Mouse (Mus musculus): ENCODE results near the gene Gm10638.

Gm10638 gene

DNA sequence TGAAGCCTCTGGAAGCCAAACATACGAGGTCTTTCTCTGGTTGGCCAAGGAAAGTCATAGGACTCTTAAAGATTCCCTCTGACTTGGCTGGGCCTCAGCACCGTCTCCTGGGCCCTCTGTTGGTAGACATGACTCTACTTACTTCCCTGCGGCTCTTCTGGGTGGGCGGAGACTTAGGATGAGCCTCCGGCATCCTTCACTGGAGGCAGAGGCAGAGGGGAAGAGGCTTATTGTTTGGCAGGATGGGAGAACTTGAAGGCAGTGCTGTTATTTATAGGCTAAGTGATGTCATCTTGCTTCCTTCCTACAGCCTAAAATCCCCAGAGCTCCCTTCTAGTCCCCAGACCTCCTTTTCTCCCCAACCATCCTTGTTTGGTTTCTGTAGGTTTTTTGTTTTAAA lies 41.0 kb downstream of the Gm10638 start:
- no peak for DNase-seq (ENCODE audit: low spot score in 2 of 2)

DNA sequence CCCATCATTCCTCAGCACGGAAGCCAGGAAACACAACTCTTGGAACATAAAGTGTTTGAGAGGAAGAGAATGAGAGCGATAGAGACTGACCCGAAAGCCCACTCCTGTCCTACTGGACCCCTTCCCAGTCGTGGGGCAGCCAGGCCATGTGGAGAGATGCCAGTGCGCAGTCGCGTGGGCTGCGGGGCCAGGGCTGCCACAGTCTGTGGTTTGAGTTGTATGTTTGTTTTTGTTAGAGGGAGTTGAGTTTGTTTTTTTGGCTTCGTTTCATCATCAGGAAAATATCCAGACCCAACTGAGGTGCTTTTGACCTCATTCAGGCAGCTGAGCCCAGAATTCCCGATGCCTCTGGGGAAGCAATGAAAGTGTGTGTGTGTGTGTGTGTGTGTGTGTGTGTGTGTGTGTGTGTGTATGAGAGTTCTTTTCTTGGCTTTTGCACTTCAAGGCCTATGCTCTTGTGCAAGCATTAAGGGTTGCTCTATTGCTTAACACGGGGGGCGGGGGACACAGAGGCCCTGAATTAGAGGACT lies 42.5 kb downstream of the Gm10638 start:
- no peak for DNase-seq (ENCODE audit: low spot score in 2 of 2)

DNA sequence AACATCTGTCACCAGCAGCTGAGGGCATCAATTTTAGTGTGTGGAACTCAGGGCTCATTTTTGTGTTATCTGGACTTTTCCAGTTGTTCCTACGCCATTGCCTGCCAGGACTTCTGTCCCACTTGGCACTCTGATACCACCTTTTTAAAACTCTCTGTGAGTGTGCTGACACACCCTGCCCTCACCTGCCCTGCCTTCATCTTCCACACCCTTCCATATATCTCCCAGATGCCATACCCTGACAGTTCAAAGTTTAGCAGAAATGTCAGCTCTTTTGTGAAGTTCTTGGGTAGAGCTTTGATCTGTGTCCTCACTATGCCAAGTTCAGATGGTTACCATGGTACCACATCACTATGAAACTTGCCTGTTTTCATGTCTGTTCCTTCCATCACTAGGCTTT lies 44.1 kb downstream of the Gm10638 start:
- no peak for DNase-seq (ENCODE audit: low spot score in 2 of 2)

DNA sequence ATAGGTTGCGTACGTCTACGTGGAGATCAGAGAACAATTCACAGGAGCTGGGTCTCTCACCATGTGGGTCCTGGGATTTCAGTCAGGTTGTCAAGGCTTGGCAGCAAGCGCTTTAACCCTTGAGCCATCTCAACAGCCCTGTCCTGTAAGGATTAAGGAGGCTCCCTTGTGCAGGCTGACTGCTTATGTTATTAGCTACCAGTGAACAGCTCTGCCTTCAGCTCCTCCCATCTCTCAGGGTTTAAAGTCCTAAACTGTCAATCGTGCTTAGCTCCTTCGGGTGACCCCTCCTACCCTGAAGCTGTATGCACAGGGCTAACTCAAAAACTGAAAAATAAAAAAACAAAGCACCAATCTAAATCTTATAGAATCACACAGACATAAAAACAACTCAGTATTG lies 46.0 kb downstream of the Gm10638 start:
- DNase-seq (ENCODE audit: low spot score in 2 of 2) = no peak

DNA sequence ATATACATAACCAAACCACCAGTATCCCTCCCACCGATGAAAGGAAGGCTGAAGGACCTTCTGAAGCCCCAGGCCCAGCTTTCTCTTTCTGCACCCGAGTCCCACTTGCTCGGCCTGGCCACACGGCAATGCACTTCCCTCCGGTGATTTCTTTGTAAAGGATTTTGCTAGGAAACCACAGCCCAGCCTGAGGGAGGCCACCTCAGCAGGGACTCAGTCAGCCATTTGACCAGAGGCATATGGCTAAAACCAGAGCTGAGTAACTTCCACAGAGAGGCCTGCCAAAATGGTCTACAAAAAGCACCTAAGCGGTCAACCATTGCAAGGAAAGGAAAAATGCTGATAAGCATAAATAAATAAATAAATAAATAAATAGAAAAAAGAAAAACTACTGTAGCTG lies 49.2 kb downstream of the Gm10638 start:
- DNase-seq (ENCODE audit: low spot score in 2 of 2) = no peak

Data from natural killer cell, adult 2 months (primary cell).